Mouse (Mus musculus): ENCODE measurements around the gene Gm5617.

DNA sequence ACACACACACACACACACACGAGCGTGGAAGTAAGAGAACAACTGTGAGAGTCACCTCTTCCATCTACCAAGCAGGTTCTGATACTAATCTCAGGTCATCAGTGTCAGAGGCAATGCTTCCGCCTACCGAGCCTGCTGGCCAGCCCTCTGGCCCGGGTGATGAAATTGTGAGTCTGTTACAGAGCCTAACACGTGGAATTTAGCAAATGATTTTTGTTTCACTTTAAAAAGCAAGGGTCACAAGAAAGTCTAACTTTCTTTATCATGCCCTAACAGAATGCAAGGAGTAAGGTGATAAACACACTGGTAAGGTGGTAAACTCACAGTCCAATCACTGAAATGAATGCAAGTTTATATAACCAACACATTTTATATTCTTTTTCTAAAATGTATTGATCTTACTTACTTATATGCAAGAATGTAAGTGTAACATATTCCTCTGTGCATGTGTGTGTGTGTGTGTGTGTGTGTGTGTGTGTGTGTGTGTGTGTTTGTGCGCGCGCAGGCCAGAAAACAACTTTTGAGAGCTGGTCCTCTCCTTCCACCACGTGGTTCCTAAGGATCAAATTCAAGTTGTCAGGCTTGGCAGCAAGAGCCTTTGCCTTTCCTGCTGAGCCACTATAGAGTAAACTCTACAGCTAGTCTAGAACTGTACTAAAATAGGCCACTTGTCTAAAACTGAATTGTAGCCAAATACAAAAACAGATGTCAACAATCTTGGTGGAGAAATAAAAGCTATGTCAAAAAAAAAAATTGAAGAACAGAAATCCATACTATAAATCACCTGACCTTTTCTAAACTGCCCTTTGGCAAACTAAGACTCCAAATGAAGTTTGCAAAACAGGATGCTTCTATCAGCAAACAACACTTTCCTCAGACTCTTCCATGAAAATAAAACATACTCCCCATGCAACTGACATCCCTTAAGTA lies 18.7 kb upstream of the Gm5617 start:
- no peak for TF ChIP-seq CTCF (IDR thresholded peaks at IDR 0.05)
- no peak for TF ChIP-seq POLR2A (IDR thresholded peaks at IDR 0.05; ENCODE audit: insufficient read depth, low read depth, low read length)
